Mouse (Mus musculus) thymus, adult 2 months (tissue): ENCODE results near the gene Arih2.

Experiments used
- CTCF ChIP-seq: fragments of 200-500 bp; IDR thresholded peaks from 2 replicates; pipeline ENCODE4 v1.5.1; 2012; ENCODE audit warnings: mild to moderate bottlenecking, control low read depth, low read length, moderate library complexity, borderline replicate concordance; ENCODE audit not compliant: control insufficient read depth, poor library complexity, insufficient read depth; ENCODE audit errors: extremely low read depth
- POLR2A ChIP-seq: fragments of 200-500 bp; IDR thresholded peaks from 2 replicates; pipeline ENCODE4 v1.6.1; 2012; ENCODE audit warnings: mild to moderate bottlenecking, low read length, control low read depth, moderate library complexity; ENCODE audit not compliant: control insufficient read depth, poor library complexity, insufficient read depth; ENCODE audit errors: extremely low read depth

- TF ChIP-seq CTCF (no peak), POLR2A (no peak)
Measured at GRCm38 (mm10) chr9:108662660-108663059, 13.5 kb upstream of the Arih2 start.
